Mouse (Mus musculus): ENCODE measurements around the gene Fscn2. TPM values are rescaled to one million over a fixed set of nuclear protein-coding genes. Genes with fewer than 3 reads are reported as not detected.
"Not testable (repeated sequence)": the region's sequence is repeated elsewhere in the genome, so short reads cannot be mapped to it uniquely, and the experiment has no call there.

Gene Fscn2
- total RNA-seq, 2 experiments from 2014 or later, result not detected

DNA sequence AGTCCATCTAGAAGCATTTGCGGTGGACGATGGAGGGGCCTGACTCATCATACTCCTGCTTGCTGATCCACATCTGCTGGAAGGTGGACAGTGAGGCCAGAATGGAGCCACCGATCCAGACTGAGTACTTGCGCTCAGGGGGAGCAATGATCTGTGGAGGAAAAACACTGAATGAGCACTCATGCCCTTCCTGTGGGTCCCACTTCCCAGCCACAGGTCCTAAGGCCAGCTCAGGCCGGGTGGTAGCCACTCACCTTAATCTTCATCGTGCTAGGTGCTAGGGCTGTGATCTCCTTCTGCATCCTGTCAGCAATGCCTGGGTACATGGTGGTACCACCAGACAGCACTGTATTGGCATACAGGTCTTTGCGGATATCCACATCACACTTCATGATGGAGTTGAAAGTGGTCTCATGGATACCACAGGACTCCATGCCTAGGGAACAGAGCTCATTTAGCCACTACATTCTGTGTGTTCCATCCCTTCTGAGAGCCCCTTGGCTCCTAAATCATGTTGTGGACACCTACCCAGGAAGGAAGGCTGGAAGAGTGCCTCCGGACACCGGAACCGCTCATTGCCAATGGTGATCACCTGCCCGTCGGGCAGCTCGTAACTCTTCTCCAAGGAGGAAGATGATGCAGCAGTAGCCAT, 14.8 kb upstream of the Fscn2 start:
- peak; percentile 11 to 46 for DNase-seq

DNA sequence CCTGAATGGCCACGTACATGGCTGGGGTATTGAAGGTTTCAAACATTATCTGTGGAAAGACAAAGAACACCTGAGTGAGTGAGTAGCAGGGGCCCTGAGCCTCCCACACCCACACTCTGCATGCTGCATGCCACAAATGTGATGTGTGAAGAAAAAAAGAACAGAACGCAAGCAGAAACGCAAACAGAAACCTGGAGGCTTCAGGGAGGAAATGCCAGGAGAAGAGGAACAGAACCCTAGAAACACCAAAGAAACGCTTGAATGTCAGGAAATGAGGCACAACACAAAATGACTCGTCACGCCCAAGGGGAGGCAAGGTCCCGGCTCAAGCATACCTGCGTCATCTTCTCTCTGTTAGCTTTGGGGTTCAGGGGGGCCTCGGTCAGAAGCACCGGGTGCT, 14.0 kb upstream of the Fscn2 start:
- DNase-seq, result peak; percentile 42 to 62

DNA sequence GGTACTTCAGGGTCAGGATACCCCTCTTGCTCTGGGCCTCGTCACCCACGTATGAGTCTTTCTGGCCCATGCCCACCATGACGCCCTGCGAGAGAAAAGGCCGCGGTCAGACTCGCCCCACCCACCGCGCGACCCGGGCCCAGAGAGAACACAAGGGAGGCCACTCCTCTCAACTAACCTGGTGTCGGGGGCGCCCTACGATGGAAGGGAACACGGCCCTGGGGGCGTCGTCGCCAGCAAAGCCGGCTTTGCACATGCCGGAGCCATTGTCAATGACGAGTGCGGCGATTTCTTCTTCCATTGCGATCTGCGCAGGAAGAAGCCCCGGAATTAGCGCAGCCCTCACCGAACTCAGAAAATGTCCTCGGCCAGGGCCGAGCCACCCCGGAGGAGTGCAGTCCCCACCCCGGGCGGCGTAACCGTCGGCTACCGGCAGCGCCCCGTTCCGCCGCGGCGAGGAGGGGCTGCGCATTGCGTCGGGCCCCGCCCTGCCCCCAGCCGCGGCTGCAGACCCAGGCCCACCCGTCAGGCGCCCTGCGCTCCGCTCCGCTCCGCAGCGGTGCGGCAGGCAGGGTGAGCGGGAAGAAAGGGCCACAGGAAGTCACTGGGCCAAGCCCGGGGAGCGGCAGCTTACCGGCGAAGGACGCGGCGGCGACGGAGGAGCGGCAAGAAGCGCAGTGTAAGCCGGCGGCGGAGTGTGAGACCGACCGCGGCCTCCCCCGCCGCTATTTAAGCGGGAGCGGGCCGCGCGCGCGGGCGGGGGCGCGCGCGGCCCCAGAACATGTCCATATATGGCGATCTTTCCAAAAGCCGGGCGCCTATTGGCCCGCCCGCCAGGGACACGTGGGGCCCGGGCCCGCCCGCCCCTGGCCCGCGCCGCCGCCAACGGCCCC, 13.3 kb upstream of the Fscn2 start, which contains the start of gene Actg1:
Actg1 (minus strand) TSS at position 752 of the 893 bp plus-strand sequence.
- DNase-seq, result peak; percentile 88 to 93

DNA sequence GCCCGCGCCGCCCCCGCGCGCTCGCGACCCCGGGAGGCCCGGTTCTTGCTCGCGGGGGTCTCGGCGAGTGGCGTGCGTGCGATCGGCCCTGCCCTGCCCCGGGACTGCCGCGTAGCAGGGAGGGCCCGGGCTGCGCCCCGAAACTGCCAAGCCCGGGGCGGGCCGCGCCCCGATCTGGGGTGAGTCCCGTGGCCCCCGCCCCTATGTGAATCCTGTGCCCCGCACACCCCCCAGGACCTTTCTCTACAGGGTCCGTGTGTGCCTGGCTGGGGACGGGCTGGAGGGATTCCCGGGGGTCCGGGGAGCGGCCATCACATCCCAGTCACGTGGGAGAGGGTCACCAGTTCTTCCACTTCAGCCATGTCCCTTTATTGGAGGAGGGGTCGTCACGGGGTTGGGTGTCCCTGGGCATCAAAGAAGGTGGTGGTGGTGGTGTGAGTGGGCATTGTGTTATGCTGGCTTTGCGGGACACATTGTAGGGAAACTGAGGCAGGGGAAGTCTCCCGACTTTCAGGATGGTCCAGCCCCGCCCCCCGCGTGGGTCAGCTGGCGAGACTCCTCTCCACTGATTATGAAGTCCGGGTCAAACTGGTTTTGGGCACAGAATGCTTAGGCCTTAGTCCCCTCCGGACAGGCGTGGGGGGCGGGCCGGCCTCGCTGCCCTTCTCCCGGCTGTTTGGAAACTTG, 12.5 kb upstream of the Fscn2 start:
- peak in 1 of 2 experiments; percentile 74 for DNase-seq

DNA sequence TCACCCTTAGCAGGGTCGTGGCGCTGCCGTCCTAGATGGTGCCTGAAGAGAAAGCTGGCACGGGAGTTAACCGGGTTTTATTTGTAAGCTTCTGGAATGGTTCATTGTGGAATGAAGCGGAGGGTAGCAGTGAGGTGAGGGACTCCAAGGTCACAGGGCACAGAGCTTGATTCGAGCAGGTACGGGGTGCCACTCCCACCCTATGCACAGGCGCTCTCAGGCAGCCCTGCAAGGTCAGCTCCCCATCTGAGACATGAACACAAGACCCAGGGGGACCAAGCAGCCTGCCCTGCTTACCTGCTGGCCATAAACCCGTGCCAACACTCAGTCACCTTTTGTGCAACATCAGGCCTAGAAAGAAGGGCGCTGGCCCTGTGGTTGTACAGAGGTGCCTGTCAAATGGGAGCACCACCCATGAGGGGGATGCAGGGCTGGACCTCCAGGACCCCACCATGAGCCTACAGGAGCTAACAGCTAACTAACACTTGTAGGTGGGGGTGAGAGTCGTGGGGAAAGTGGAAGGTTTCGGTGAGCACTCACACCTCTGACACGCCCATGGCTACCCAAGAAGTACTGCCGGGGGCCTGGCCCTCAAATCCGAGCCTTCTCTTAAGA, 11.9 kb upstream of the Fscn2 start:
- DNase-seq, result peak; percentile 56 to 86

DNA sequence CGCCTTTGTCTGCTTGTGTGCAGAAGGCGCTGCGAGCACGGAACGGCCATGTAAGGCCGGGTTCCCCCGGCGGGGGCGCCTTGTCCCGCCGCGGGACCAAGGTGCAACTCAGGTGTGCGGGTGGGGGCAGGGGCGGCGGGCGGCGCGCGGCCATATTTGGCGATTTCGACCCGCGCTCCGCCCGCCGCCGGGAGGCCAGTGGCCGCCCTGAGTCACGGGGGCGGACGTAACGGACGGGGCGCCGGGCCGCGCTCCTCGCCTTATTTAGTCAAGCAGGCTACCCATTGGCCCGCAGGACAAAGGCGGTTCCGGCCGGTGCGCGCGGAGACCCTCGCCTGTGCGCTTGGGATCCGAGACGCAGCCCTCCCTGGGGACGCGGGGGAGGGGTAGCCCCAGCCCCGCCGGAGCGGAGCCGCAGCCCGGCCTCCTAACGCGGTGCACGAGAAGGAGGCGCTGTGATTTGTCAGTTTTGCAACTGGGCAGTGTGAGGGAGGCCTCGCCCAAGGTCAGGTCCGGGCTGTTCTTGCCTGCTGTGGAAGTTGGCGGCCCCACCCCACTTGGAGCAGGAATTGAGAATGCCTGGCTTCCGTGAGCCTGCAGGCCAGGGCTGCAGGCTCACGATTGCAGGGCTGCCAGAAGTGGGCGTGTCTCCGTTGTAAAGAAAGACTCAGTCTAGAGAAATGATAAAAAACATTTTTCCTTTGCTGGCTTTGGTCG, 11.2 kb upstream of the Fscn2 start:
- peak; percentile 94 to 97 for DNase-seq

DNA sequence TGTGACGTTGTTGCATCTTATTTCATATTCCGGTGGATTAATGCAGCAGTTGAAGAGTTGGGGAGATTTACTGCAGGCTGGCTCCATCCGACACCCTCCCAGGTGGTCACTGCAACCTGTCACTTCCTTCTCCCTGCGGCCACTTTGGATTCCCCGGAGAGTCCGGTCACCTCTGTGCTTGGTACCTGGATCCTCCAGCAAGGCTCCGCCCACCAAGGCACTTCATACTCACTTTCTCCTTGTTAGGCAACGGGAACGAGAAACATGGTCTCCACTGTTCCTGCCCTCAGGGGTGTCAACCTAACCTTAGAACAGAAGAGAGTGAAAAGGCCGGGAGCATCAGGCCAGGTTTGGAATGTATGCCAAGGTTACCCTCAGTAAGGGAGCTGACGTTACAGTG, 10.6 kb upstream of the Fscn2 start:
- peak; percentile 53 to 68 for DNase-seq

DNA sequence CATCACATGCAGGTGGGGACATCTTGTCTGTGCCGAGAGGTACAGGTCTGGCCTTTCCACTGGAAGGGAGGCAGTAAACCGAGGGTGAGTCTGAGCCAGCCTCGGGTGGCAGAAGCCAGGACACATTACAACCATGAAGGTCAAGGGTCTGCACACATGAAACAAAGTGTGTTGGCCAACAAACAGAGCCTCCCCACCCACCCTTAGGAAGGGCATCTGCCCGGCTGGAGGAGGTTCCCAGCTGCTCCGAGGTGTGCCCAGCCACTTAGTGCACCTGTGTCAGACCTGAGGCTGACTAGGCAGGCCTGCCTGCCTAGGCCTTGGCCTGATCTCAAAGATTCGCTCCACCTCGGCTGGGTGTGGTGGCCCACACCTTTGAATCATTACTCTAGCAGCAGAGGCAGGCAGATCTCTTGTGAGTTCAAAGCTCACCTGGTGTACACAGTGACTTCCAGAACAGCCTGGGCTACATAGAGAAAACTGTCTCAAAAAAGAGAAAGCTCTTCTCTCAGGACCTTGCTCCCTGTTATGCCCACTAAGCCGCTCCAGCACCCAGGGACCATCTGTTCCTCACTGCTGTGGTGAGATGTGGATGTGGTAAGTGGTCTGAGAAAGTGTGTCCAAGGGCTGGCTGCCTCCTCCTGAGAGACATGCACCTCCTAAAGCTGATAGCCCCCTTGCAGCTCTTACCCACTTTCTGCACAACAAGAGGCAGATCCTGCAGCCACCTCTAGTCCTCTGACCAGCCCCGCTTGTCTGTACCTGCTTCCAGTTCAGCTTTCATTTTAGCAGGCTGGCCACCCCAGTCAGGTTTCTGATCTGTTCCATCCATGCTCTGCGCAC, 9.9 kb upstream of the Fscn2 start:
- DNase-seq, result peak in 1 of 2 experiments; percentile 40

DNA sequence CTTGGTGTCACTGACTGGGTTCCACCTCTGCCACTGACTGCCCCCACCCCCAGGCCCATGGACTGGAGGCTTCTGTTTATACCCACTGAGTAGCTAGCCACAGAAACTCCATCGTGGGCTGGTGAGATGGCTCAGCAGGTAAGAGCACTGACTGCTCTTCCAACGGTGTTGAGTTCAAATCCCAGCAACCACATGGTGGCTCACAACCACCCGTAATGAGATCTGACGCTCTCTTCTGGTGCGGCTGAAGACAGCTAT, 9.3 kb upstream of the Fscn2 start:
- DNase-seq, result not testable (repeated sequence)

DNA sequence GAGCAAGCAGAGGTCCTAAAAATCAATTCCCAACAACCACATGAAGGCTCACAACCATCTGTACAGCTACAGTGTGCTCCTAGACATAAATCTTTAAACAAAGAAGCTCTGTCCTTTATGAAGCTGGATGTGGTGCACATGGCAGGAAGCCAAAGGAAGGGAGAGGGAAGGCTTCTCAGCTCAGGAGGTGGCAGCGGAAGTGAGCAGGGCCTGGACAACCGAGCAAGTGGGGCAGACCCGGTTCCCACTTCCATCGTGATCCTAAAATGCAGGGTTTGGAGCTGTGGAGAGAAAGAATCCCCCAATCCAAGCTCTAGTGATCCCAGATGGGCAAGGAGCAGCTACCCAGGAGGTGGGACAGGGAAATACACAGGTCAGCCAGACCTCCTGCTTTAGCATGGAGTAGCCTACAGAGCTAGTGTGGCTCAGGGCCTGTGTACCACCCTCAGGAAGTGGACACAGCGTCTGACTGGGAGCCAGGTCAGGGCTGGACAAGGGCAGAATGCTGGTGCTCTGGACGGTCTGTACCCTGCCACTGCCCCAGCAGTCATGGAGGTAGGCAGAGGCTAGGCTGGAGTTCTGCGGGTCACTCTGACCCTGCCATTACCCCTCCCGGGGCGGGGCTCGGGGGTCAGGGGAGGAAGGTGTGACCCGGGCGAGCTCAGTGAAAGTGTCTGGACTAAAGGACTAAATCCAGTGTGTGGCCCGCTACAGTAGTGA, 8.6 kb upstream of the Fscn2 start:
- peak; percentile 52 to 70 for DNase-seq

DNA sequence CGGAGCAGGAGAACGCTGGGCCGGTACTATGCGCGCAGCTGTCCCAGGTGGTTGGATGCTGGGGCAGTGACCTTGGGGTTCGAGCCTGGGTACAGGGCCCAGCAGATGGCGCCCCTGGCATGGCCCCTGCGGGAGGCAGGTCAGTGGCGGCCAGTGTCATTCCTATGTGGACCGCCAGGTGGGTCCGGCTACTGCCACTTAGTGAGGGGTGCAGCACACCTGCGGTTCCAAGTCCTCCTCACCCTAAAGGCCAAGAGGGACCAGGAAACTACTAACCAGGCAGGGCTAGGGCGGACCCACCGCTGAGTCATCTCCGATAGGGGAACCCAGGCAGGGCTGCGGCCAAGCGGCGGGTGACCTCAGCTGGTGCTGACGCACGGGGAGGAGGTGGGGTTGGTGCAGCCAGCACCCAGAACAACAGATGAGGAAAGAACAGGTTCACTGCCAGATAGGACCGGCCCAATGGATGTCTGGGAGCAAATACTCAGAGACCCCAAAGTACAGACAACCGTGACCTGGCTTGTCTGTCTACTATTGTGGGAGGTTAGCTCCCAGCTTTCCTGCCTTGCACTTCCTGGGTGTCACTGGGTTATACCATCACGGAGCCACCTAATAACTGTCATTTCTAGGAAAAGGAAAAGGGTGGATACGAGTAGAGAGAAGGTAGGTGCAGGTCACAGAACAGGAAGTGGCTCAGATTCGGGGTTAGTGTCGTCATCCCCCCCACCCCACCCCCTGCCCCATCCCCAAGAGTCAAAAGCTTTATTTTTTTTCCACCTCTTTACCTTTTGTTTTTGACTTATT, 7.6 kb upstream of the Fscn2 start:
- DNase-seq, result peak; percentile 89 to 94

DNA sequence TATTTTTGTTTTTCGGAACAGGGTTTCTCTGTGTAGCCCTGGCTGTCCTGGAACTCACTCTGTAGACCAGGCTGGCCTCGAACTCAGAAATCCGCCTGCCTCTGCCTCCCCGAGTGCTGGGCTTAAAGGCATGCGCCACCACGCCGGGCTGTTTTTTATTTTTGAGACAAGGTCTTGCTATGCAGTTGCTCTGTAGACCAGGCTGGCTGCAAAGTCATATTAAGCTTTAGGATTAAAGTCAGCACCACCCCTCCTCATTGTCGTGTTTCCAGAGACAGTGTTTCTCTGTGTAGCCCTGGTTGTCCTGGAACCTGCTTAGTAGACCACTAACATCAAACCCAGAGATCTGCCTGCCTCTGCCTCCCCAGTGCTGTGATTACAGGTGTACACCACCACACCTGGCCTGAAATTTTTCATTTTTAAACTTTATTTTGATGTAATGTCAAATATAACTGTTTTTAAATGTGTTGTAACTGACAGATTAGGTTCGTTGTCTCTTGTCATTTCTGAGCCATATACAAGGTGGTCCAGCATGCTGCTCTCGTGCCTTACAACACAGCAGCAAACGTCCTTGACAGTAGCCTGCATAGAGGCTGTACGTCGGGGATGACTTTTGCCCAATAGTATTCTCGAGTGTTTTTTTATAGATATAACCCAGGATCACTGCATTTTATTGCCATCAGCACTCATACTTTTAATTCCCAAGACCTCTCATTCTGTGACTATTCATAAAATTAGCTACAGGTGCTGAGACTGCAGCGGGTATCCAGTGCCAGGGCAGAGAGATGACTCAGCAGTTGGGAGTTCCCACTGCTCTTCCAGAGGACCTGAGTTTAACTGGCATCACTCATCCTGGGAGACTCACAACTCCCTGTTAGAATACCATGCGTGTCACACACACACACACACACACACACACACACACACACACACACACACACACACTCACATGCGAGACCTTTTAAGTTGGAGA, 6.7 kb upstream of the Fscn2 start:
- DNase-seq, result no peak

DNA sequence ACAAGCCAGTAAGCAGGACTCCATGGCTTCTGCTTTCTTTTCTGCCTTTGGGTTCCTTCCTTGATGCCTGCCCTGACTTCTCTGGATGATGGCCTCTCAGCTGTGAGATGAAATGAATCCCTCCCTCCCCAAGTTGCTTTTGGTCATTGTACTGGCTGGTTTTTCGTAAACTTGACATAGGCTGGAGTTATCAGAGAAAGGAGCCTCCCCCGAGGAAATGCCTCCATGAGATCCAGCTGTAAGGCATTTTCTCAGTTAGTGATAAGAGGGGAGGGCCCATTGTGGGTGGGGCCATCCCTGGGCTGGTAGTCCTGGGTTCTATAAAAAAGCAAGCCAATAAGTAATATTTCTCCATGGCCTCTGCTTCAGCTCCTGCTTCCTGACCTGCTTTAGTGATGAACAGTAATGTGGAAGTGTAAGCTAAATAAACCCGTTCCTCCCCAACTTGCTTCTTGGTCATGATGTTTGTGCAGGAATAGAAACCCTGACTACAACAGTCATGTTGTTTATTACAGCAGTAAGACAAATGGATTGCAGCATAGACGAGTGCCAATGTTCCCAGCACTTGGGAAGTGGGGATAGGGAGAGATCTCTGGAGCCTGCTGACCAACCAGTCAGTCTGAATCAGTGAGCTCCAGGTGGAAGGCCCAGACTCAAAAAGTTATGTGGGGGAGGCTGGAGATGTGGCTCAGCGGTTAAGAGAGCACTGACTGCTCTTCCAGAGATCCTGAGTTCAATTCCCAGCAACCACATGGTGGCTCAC, 5.9 kb upstream of the Fscn2 start:
- DNase-seq, result no peak

DNA sequence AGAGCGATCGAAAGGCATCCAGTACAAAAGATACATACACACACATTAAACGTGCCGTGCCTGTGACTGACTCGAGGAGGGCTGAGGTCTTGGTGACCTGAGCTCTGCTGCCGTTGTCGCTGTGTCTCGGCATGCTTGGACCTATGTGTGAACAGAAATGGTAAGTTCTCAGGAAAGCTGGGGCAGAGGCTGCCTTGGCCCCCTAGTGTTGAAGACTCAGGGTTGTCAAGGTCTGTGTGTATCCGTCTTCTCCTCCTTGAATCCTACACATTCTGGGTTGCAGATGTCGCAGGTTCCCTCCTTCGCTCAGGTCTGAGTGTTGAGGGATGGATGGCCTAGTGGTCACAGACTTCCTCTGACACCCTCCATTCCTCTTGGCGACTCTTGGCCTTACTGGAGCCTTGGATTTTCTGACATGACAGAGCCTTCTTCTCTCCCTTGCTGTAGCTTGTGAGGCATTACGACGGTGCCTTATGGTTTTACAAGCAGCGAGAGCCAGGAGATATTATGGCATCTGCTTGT, 5.0 kb upstream of the Fscn2 start:
- DNase-seq, result no peak

DNA sequence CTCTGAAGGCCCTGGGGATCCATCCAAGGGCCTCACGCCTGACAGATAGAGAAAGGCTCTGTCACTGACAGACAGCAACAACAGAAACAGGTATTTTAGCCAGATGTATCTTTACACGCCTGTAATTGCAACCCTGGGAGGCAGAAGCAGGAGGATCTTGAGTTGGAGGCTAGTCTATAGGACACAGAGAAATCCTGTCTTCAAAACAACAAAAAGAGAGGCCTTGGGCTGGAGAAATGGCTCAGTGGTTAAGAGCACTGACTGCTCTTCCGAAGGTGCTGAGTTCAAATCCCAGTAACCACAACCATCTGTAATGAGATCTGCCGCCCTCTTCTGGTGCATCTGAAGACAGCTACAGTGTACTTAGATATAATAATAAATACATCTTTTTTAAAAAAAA, 4.4 kb upstream of the Fscn2 start:
- no peak for DNase-seq

DNA sequence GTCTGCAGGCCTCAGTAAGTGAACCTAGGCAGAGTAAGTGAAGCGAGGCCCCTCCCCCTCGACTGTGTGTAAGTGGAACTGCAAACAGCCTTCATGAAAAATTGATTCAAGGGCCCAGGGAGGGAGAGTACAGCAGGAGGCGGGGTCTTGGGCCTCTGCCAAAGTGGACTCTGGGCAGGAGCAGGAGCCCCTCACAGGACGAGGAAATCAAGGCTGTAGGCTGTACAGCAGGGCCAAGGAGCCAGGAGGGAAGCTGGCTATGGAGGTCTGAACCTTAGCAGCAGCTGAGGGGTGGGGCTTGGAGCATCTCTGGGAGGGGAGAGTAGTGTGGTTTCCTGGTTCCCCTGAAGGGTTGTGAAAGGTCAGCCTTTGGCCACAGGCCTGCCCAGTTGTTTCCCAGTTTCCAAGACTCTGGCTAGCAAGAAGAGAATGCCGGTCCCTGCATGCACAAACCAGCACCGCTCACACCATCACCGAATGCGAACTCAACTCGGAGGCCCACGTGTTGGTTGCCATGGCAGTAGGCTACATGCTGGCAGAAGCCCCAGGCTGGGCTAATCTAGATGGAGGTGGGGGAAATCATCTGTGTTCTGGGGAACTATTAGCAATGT, 3.4 kb upstream of the Fscn2 start:
- peak; percentile 76 to 83 for DNase-seq

DNA sequence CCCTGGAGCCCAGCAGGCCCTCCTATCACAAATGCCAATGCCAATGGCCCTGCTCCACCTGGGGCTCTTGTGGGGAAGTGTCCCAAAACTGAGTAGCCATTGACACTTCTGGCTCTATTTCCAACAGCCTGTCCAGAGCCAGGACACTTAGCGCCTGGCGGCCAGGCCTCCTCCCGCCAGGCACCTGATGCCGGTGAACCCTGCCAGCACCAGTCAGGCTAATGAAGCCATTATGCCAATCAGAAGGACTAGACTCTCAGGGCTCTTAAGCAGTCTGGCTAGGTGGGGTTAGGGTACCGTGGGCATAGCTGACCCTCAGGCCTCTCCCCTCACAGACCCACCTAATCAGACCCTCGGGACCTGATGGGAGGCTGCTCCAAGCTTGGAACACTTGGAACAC, 1.9 kb upstream of the Fscn2 start:
- DNase-seq, result peak; percentile 69 to 73
